Mouse (Mus musculus) embryonic facial prominence, embryonic 14.5 days (tissue): ENCODE measurements around the gene Tmbim1. TPM values are rescaled to one million over a fixed set of nuclear protein-coding genes. Genes with fewer than 3 reads are reported as not detected.
A peak's percentile ranks its signal among the peaks of the same experiment; 100 is the strongest.

Experiments
- ATAC-seq: fragments of 200-750 bp; cut with Nextera tagmentation; 2 replicates; pipeline ENCODE4 v1.8.0; 2017; ENCODE audit warnings: low read depth, moderate number of reproducible peaks, moderate TSS enrichment
- DNase-seq: peaks from one replicate; pipeline ENCODE4 v3.0.0-alpha.2; 2015; ENCODE audit warnings: low spot score
- H3K27ac ChIP-seq: fragments of 300-500 bp; sonication (generic); replicated peaks from 2 replicates; pipeline ENCODE4 v1.5.1; 2014; ENCODE audit warnings: low read depth, mild to moderate bottlenecking, low read length, moderate library complexity
- H3K27me3 ChIP-seq: fragments of 300-500 bp; sonication (generic); replicated peaks from 2 replicates; pipeline ENCODE4 v1.6.1; 2014; ENCODE audit warnings: low read length; ENCODE audit not compliant: control insufficient read depth, insufficient read depth
- H3K36me3 ChIP-seq: fragments of 300-500 bp; sonication (generic); 2 replicates; pipeline ENCODE4 v1.6.1; 2014; ENCODE audit warnings: low read length, mixed read lengths; ENCODE audit not compliant: control insufficient read depth, insufficient read depth
- H3K4me1 ChIP-seq: fragments of 300-500 bp; sonication (generic); 2 replicates; pipeline ENCODE4 v1.6.1; 2014; ENCODE audit warnings: antibody characterized with exemption, low read length; ENCODE audit not compliant: control insufficient read depth, insufficient read depth
- H3K4me2 ChIP-seq: fragments of 300-500 bp; sonication (generic); 2 replicates; pipeline ENCODE4 v1.6.1; 2014; ENCODE audit warnings: low read depth, mild to moderate bottlenecking, low read length, moderate library complexity, mixed read lengths
- H3K4me3 ChIP-seq: fragments of 300-500 bp; sonication (generic); 2 replicates; pipeline ENCODE4 v1.5.1; 2014; ENCODE audit warnings: low read depth, mild to moderate bottlenecking, low read length
- H3K9ac ChIP-seq: fragments of 300-500 bp; sonication (generic); 2 replicates; pipeline ENCODE4 v1.6.1; 2014; ENCODE audit warnings: low read depth, mild to moderate bottlenecking, low read length, moderate library complexity, mixed read lengths
- H3K9me3 ChIP-seq: fragments of 300-500 bp; sonication (generic); 2 replicates; pipeline ENCODE4 v1.6.1; 2016; ENCODE audit warnings: low read length; ENCODE audit not compliant: control insufficient read depth
- WGBS: fragments of 180-500 bp; shearing (Covaris S2); extraction: QIAGEN DNeasy Blood & Tissue Kit; methylation state at CpG from one replicate; pipeline ENCODE4 v1.1.7; 2014; 5-methylcytosine and 5-hydroxymethylcytosine counted together
- polyA plus RNA-seq: library from polyadenylated mRNA; unstranded; fragments of >200 nt; fragmentation: Nextera tagmentation; extraction: Ambion mirVana; gene quantifications from 2 replicates; pipeline ENCODE4 v1.2.1, GENCODE M21; 2014

Gene Tmbim1
- polyA plus RNA-seq, 1 experiment from 2014 or later = 35.6 TPM

GRCm38 (mm10) chr1:74239618-74240017, 65.8 kb downstream of the Tmbim1 start:
- DNase-seq (no peak), ATAC-seq (no peak)
- H3K9ac ChIP-seq = 0 out of 2 replicates have a peak overlapping the region, but pooled peaks have one; percentile 34
- H3K4me2 ChIP-seq = peak overlapping the region; percentile 90
- WGBS = 52% methylated on average over 11 of the region's 11 CpGs
- no peaks in the 10 kb centered on the region for H3K27me3 ChIP-seq
- no peaks in the 10 kb centered on the region for H3K9me3 ChIP-seq
- 0 out of 2 replicates have a peak, but pooled peaks cover 6% of the 10 kb centered on the region for H3K36me3 ChIP-seq
- H3K27ac ChIP-seq = no peak overlapping the region
- no peak overlapping the region for H3K4me3 ChIP-seq
- peaks cover 32% of the 10 kb centered on the region for H3K4me1 ChIP-seq

DNA sequence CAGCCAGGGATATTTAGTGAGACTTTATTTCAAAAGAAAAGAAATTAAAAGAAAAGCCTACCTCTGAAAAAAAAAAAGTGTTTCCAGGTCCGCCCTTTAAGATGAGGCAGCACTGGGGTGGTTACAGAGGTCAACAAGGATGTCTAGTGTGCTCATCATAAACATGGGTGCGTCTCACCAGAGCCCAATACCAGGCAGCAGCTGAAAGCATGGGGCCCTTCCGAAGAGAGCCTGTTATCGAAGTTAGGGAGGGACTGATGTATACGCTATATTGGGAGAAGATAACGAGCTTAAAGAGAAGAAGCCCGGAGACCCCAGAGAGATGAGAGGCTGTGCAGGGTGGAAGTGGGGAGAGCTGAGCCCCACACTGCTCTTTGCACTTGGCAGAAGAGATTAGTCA, 66.3 kb downstream of the Tmbim1 start:
- Histone ChIP-seq H3K9me3 (no peaks in the 10 kb centered on the region), H3K36me3 (0 out of 2 replicates have a peak, but pooled peaks cover 6% of the 10 kb centered on the region), H3K4me3 (no peak overlapping the region; the same call in 1 of the 2 replicates), H3K4me1 (peaks cover 32% of the 10 kb centered on the region), H3K9ac (0 out of 2 replicates have a peak overlapping the region, but pooled peaks have one; percentile 34), H3K27me3 (no peaks in the 10 kb centered on the region), H3K27ac (no peak overlapping the region), H3K4me2 (peak overlapping the region; percentile 90)
- DNase-seq = no peak
- no peak for ATAC-seq
- WGBS = 56% methylated on average over 7 of the region's 7 CpGs

Other genes starting within 250 kb of the Tmbim1 start
- 51.5 and 58.5 TPM in 2 replicates for gene Tns1, start 181.2 kb downstream of the Tmbim1 start, polyA plus RNA-seq
- 0.37 and 0.72 TPM in 2 replicates for gene Rufy4, start 180.1 kb downstream of the Tmbim1 start, polyA plus RNA-seq
- gene Cxcr2, start 151.6 kb downstream of the Tmbim1 start, polyA plus RNA-seq = 0.10 and 0.11 TPM in 2 replicates
- gene Cxcr1, start 111.0 kb downstream of the Tmbim1 start, polyA plus RNA-seq = not detected in 2 replicates
- gene Arpc2, start 69.5 kb downstream of the Tmbim1 start, polyA plus RNA-seq = 341 and 347 TPM in 2 replicates
- 0.20 and 0.21 TPM in 2 replicates for gene Gpbar1, start 27.1 kb downstream of the Tmbim1 start, polyA plus RNA-seq
- gene Aamp, start 20.9 kb downstream of the Tmbim1 start, polyA plus RNA-seq = 214 and 224 TPM in 2 replicates
- gene Pnkd, start 20.7 kb downstream of the Tmbim1 start, polyA plus RNA-seq = 119 and 133 TPM in 2 replicates
- 0.43 and 0.95 TPM in 2 replicates for gene Catip, start 56.5 kb upstream of the Tmbim1 start, polyA plus RNA-seq
- 5.6 and 5.7 TPM in 2 replicates for gene Slc11a1, start 69.6 kb upstream of the Tmbim1 start, polyA plus RNA-seq
- gene Ctdsp1, start 85.9 kb upstream of the Tmbim1 start, polyA plus RNA-seq = 83.7 and 92.8 TPM in 2 replicates
- gene Vil1, start 103.8 kb upstream of the Tmbim1 start, polyA plus RNA-seq = 0.13 TPM in 1 of 2 replicates, not detected in the other
- gene Cnot9, start 200.4 kb upstream of the Tmbim1 start, polyA plus RNA-seq = 56.4 and 62.5 TPM in 2 replicates
- 2.0 and 2.9 TPM in 2 replicates for gene Plcd4, start 237.3 kb upstream of the Tmbim1 start, polyA plus RNA-seq
- 29.1 and 31.2 TPM in 2 replicates for gene Usp37, start 238.7 kb upstream of the Tmbim1 start, polyA plus RNA-seq